Mouse (Mus musculus): ENCODE results near the gene Pik3r3. TPM values are rescaled to one million over a fixed set of nuclear protein-coding genes. Genes with fewer than 3 reads are reported as not detected.
A peak's percentile ranks its signal among the peaks of the same experiment; 100 is the strongest.

Pik3r3 gene
- polyA plus RNA-seq, 1 experiment from 2014 or later, result 0.46 TPM

DNA sequence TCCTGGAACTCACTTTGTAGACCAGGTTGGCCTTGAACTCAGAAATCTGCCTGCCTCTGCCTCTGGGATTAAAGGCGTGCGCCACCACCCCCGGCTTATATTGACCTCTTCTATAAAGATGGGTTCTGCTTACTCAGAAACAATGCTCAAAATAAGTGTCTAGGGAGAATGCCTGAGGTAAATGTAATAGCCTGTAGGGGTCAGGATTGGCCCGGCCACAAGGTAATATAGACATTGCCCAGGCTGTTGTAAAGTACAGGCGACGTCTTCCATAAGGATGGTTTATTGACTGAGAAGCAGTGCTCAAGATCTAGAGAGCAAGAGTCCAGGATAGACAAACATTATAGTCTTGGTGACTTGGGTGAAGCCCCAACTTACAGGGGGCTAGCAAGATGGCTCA, 46.8 kb downstream of the Pik3r3 start:
- no peak overlapping the region for H3K27ac ChIP-seq (ENCODE audit: low read depth)
- no peaks in the 10 kb centered on the region for H3K27me3 ChIP-seq (ENCODE audit: insufficient read depth, low read length)
- no peak overlapping the region for H3K4me2 ChIP-seq (ENCODE audit: low read depth, low read length)
- no peaks in the 10 kb centered on the region for H3K4me1 ChIP-seq (ENCODE audit: insufficient read depth)
- no peaks in the 10 kb centered on the region for H3K36me3 ChIP-seq (replicated peaks; ENCODE audit: insufficient read depth, low read length)
- H3K9me3 ChIP-seq (ENCODE audit: low read length), result no peaks in the 10 kb centered on the region
- H3K4me3 ChIP-seq (ENCODE audit: low read depth, low read length), result no peak overlapping the region
- DNase-seq (no peak), ATAC-seq (no peak)
- TF ChIP-seq CTCF (IDR thresholded peaks at IDR 0.05; ENCODE audit: low read depth) (0 out of 2 replicates have a peak, but pooled peaks have one; percentile 6), EP300 (IDR thresholded peaks at IDR 0.05; ENCODE audit: low read depth) (no peak)
- no peak overlapping the region for H3K9ac ChIP-seq (replicated peaks)
- 87% methylated on average over 6 of the region's 6 CpGs for WGBS (ENCODE audit: insufficient replicate concordance)

DNA sequence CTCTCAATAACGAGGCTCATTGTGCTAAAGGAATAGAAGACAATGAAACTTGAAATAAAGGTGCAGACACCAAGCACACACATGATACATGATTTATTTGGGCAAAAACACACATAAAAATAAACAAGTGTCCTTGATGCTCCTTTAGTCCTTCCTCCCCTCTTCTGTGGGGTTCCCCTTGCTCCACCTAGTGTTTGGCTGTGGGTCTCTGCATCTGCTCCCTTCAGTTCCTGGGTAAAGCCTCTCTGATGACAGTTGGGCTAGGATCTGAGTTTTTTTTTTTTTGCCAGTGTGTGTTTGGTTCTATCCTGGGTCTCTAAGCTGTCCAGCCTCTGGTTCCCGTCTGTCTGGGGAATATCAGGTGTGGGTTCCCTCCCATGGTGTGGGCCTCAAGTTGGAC, 60.8 kb downstream of the Pik3r3 start:
- H3K27ac ChIP-seq (ENCODE audit: low read depth), result no peak overlapping the region
- H3K4me2 ChIP-seq (ENCODE audit: low read depth, low read length), result no peak overlapping the region
- no peak overlapping the region for H3K4me3 ChIP-seq (ENCODE audit: low read depth, low read length)
- 52% methylated on average over 2 of the region's 2 CpGs for WGBS (ENCODE audit: insufficient replicate concordance)
- no peak for TF ChIP-seq EP300 (IDR thresholded peaks at IDR 0.05; ENCODE audit: low read depth)
- TF ChIP-seq CTCF (IDR thresholded peaks at IDR 0.05; ENCODE audit: low read depth), result peak; percentile 50
- H3K36me3 ChIP-seq (replicated peaks; ENCODE audit: insufficient read depth, low read length), result no peaks in the 10 kb centered on the region
- H3K9me3 ChIP-seq (ENCODE audit: low read length), result no peaks in the 10 kb centered on the region
- ATAC-seq (no peak), DNase-seq (no peak)
- H3K27me3 ChIP-seq (ENCODE audit: insufficient read depth, low read length), result no peaks in the 10 kb centered on the region
- H3K9ac ChIP-seq (replicated peaks), result no peak overlapping the region
- no peaks in the 10 kb centered on the region for H3K4me1 ChIP-seq (ENCODE audit: insufficient read depth)

DNA sequence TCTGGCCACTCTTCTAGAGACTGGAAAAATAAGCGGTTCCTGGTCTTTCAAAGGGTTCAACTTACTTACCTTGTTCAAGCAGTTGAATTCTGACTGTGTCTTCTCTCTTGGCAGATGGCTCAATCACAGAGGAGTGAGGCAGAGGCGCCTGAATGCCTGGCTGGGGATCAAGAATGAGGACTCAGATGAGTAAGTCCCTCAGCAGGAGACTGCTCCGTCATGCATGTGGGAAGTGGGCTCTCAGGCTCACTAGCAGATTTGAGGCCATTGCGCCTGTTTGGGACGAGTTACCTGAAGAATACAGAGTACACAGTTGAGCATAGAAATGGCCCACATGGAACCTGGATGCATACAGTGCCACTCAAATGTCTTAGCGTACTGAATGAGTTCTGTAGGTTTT, 70.1 kb downstream of the Pik3r3 start:
- H3K36me3 ChIP-seq (replicated peaks; ENCODE audit: insufficient read depth, low read length), result no peaks in the 10 kb centered on the region
- H3K4me1 ChIP-seq (ENCODE audit: insufficient read depth), result no peaks in the 10 kb centered on the region
- DNase-seq (no peak), ATAC-seq (no peak)
- no peaks in the 10 kb centered on the region for H3K9me3 ChIP-seq (ENCODE audit: low read length)
- H3K27me3 ChIP-seq (ENCODE audit: insufficient read depth, low read length), result no peaks in the 10 kb centered on the region
- no peak overlapping the region for H3K9ac ChIP-seq (replicated peaks)
- H3K27ac ChIP-seq (ENCODE audit: low read depth), result no peak overlapping the region
- no peak overlapping the region for H3K4me3 ChIP-seq (ENCODE audit: low read depth, low read length)
- H3K4me2 ChIP-seq (ENCODE audit: low read depth, low read length), result no peak overlapping the region
- TF ChIP-seq CTCF (IDR thresholded peaks at IDR 0.05; ENCODE audit: low read depth) (no peak), EP300 (IDR thresholded peaks at IDR 0.05; ENCODE audit: low read depth) (no peak)
- WGBS (ENCODE audit: insufficient replicate concordance), result 85% methylated on average over 6 of the region's 6 CpGs

DNA sequence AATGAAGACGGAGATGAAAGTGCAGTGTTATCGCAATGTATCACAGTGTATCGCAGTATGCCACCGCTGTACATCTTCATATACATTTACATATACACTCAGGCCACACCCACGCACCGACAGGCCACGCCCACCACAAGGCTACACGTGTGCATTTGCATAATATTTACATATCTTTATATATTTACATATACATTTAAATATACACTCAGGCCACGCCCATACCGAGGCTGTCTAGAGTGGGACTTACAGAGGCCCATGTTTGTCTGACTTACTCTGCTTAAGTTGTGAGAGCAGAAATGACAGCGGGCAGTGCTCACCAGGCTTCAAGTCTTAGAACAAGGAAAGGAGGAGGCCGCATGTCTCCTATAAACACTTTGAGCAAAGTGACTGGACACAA, 71.9 kb downstream of the Pik3r3 start:
- ATAC-seq (no peak), DNase-seq (peak; percentile 37)
- no peaks in the 10 kb centered on the region for H3K36me3 ChIP-seq (replicated peaks; ENCODE audit: insufficient read depth, low read length)
- H3K9me3 ChIP-seq (ENCODE audit: low read length), result no peaks in the 10 kb centered on the region
- no peak overlapping the region for H3K27ac ChIP-seq (ENCODE audit: low read depth)
- H3K4me2 ChIP-seq (ENCODE audit: low read depth, low read length), result no peak overlapping the region
- H3K27me3 ChIP-seq (ENCODE audit: insufficient read depth, low read length), result no peaks in the 10 kb centered on the region
- 74% methylated on average over 12 of the region's 12 CpGs for WGBS (ENCODE audit: insufficient replicate concordance)
- H3K4me3 ChIP-seq (ENCODE audit: low read depth, low read length), result no peak overlapping the region
- H3K9ac ChIP-seq (replicated peaks), result no peak overlapping the region
- TF ChIP-seq EP300 (IDR thresholded peaks at IDR 0.05; ENCODE audit: low read depth), result no peak
- TF ChIP-seq CTCF (IDR thresholded peaks at IDR 0.05; ENCODE audit: low read depth), result no peak
- no peaks in the 10 kb centered on the region for H3K4me1 ChIP-seq (ENCODE audit: insufficient read depth)

DNA sequence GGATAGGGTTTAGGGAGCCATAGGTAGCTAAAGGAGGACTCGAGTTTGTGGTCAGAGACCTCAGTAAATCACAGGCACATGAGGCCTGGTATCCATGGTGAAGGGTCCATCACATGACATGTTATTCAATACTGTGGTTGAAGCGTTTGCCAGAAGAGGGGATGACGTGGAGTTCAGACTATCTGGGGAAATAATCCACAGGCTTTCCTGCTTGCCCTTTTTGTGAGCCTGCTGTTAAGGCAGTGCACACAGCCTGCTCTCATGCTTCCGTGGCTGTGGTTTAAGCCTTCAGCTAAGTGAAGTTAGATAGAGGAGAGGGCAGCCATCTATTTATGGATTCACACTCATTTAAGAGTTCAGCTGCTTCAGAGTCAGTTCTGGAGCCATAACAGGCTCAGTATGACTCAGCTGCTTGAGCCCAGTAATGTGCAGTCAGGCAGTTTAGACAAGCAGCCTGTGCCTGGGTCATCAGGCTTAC, 79.5 kb downstream of the Pik3r3 start:
- no peak for TF ChIP-seq CTCF (IDR thresholded peaks at IDR 0.05; ENCODE audit: low read depth)
- TF ChIP-seq EP300 (IDR thresholded peaks at IDR 0.05; ENCODE audit: low read depth), result no peak
- H3K9me3 ChIP-seq (ENCODE audit: low read length), result no peaks in the 10 kb centered on the region
- H3K9ac ChIP-seq (replicated peaks), result no peak overlapping the region
- H3K27ac ChIP-seq (ENCODE audit: low read depth), result no peak overlapping the region
- H3K27me3 ChIP-seq (ENCODE audit: insufficient read depth, low read length), result no peaks in the 10 kb centered on the region
- ATAC-seq (peak; percentile 27; the same call in 1 of the 2 replicates), DNase-seq (no peak)
- H3K36me3 ChIP-seq (replicated peaks; ENCODE audit: insufficient read depth, low read length), result no peaks in the 10 kb centered on the region
- H3K4me3 ChIP-seq (ENCODE audit: low read depth, low read length), result no peak overlapping the region
- no peak overlapping the region for H3K4me2 ChIP-seq (ENCODE audit: low read depth, low read length)
- WGBS (ENCODE audit: insufficient replicate concordance), result 36% methylated on average over 4 of the region's 4 CpGs
- no peaks in the 10 kb centered on the region for H3K4me1 ChIP-seq (ENCODE audit: insufficient read depth)

DNA sequence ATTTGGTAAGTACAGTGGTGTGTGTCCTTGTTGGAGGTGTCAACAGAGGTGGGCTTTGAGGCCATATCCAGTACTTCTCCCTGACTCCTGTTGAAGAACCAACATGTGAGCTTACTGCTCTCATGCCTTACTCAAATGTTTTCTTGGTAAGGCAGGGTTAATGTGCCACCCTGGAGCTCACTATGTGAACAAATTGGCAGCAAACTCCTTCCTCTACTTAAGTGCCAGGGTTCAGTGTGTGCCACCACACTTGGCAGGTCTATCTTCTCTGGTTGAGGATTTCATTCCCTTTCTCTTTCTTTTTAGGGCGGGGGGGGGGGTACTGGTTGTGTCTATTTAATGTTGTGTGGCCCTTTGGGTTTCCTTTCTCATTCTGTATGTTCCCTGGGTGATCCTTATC, 83.1 kb downstream of the Pik3r3 start:
- 22% methylated on average over 1 of the region's 1 CpGs for WGBS (ENCODE audit: insufficient replicate concordance)
- Histone ChIP-seq H3K9me3 (ENCODE audit: low read length) (no peaks in the 10 kb centered on the region), H3K27ac (ENCODE audit: low read depth) (no peak overlapping the region), H3K4me2 (ENCODE audit: low read depth, low read length) (no peak overlapping the region), H3K4me1 (ENCODE audit: insufficient read depth) (no peaks in the 10 kb centered on the region), H3K4me3 (ENCODE audit: low read depth, low read length) (no peak overlapping the region), H3K36me3 (replicated peaks; ENCODE audit: insufficient read depth, low read length) (peaks cover 16% of the 10 kb centered on the region; the same call in 1 of the 2 replicates), H3K27me3 (ENCODE audit: insufficient read depth, low read length) (no peaks in the 10 kb centered on the region), H3K9ac (replicated peaks) (no peak overlapping the region)
- no peak for ATAC-seq
- TF ChIP-seq CTCF (IDR thresholded peaks at IDR 0.05; ENCODE audit: low read depth) (no peak), EP300 (IDR thresholded peaks at IDR 0.05; ENCODE audit: low read depth) (no peak)
- no peak for DNase-seq

DNA sequence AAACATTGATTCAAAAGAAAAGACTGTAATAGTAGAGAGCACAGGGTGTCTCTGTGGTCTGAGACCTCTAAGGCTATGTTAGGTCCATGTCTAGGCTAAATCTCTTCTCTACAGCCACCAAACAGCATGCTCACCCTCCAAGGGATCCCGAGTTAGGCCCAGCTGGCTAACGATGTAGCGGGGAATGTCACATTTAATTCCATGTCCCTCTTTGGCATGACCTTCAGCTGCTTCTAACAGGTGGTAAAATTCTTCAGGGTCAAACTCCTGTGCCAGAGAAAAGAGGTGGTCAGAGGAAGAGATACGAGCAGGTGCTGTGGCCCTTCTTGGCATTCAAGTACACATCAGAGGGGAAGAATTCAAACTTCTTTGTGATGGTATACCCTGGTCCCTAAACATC, 96.2 kb downstream of the Pik3r3 start:
- 84% methylated on average over 4 of the region's 4 CpGs for WGBS (ENCODE audit: insufficient replicate concordance)
- TF ChIP-seq EP300 (IDR thresholded peaks at IDR 0.05; ENCODE audit: low read depth), result no peak
- no peak for TF ChIP-seq CTCF (IDR thresholded peaks at IDR 0.05; ENCODE audit: low read depth)
- Histone ChIP-seq H3K36me3 (replicated peaks; ENCODE audit: insufficient read depth, low read length) (peaks cover 14% of the 10 kb centered on the region), H3K27ac (ENCODE audit: low read depth) (no peak overlapping the region), H3K9ac (replicated peaks) (no peak overlapping the region), H3K4me2 (ENCODE audit: low read depth, low read length) (no peak overlapping the region), H3K4me1 (ENCODE audit: insufficient read depth) (no peaks in the 10 kb centered on the region), H3K27me3 (ENCODE audit: insufficient read depth, low read length) (no peaks in the 10 kb centered on the region), H3K9me3 (ENCODE audit: low read length) (no peaks in the 10 kb centered on the region), H3K4me3 (ENCODE audit: low read depth, low read length) (no peak overlapping the region)
- ATAC-seq (no peak), DNase-seq (no peak)
